Mouse (Mus musculus) spleen, adult 2 months (tissue): ENCODE measurements around the gene Plet1.

ENCODE experiments used
- CTCF ChIP-seq: fragments of 200-500 bp; IDR thresholded peaks from 2 replicates; pipeline ENCODE4 v1.5.1; 2011; ENCODE audit warnings: mild to moderate bottlenecking, inconsistent platforms; ENCODE audit not compliant: insufficient read depth, insufficient read length, insufficient replicate concordance; ENCODE audit errors: extremely low read depth
- POLR2A ChIP-seq: fragments of 200-500 bp; IDR thresholded peaks from 2 replicates; pipeline ENCODE4 v1.6.1; 2011; ENCODE audit warnings: low read depth, low read length, inconsistent platforms

DNA sequence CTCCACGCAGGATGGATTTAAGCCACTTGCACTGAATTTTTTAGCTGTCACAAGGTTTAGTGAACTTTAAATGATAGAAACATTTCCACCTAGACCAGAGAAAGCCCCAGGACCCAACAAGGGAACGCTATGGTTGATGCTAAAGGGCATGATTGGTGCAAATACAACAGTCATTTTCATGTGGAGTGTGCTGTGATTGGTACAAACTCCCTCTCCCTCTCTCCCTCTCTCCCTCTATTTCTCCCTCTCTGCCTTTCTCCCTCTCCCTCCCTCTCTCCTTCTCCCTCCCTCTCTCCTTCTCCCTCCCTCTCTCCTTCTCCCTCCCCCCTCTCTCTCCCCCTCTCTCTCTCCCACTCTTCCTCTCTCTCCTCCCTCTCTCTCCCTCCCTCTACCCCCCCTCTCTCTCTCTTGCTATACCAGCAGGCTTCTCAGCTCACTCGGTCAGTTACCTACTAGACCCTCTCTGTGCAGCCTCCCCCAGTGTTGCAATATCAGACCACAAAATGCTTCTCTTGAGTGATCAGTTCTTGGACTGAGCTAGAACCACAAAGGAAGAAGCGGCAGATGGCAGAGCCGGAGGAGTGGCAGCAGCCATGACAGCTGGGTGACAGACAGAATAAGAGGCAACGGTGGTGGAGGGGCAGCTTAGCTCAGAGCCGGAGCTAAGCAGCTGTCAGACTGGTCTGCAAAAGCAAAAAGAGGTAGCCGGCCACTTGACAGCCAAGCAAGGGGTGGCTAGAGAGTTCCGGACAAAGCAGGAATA, 42.7 kb upstream of the Plet1 start:
- TF ChIP-seq POLR2A = no peak
- no peak for TF ChIP-seq CTCF
